Comparison of ENCODE assay signal across 8 mouse cellular contexts in the genomic region with DNA sequence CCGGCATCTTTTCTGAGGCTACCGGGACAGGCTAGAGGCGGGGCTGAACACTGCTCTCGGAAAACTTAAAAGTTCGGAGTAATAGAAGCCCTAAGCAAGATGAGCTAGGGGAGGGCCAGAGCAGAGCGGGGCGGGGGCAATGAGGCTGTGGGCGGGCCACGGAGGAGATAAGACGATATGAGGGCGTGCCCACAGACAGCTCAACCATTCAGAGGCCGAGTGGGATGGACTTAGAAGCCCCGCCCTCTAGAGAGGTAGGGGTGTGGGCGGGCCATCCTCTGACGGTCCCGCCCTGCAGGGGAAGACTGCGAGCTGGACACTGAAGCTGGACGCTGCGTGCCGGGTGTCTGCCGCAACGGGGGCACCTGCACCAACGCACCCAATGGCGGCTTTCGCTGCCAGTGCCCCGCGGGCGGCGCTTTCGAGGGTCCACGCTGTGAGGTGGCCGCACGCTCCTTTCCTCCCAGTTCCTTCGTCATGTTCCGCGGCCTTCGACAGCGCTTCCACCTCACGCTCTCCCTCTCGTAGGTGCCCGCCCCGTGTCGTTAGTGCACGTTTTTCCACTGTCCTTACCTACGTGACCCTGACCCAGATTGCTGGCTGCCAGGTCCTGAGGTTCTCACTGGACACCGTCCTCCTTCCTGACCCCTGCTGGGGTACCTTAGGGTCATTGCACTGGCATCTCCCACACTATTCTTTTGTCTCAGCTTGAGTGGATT. TPM values are rescaled to one million over a fixed set of nuclear protein-coding genes. Genes with fewer than 3 reads are reported as not detected.
A peak's percentile ranks its signal among the peaks of the same experiment; 100 is the strongest.
DNase-seq lines count a peak whose midpoint lies in the region; ATAC-seq and TF ChIP-seq lines count a peak whose summit lies in the region.

No protein-coding gene starts in this region.

- peak; percentile 97 for DNase-seq in Muller cell, postnatal 12 days (ENCODE audit: inconsistent ontology term)
- peak; percentile 85 for DNase-seq in cerebellum, adult 9-10 months
- peak; percentile 91 for DNase-seq in hindbrain, embryonic 10.5 days (ENCODE audit: low spot score)
- DNase-seq in layer of hippocampus, postnatal 10 days (ENCODE audit: low spot score in 2 of 2): peak; percentile 65 to 78
- peak; percentile 98 for DNase-seq in lung, postnatal 0 days (ENCODE audit: low spot score)
- DNase-seq in ovary, adult 18-20 months (ENCODE audit: low spot score): peak; percentile 93
- peak; percentile 62 for DNase-seq in thymus, adult 2 months

- 8% methylated on average over 46 of the region's 46 CpGs for WGBS in hindbrain, embryonic 10.5 days
- 4% methylated on average over 41 of the region's 46 CpGs for WGBS in lung, postnatal 0 days
- 3% methylated on average over 46 of the region's 46 CpGs for WGBS in thymus, adult 2 months

- peaks cover 26% of the 10 kb centered on the region for H3K4me1 ChIP-seq in hindbrain, embryonic 10.5 days (replicated peaks)
- peaks cover 6% of the 10 kb centered on the region; the same call in 1 of the 2 replicates for H3K4me1 ChIP-seq in lung, postnatal 0 days (ENCODE audit: insufficient read depth, low read depth, low read length)
- H3K4me1 ChIP-seq in thymus, adult 2 months (replicated peaks; ENCODE audit: control insufficient read depth, insufficient read depth, low read length): peaks cover 18% of the 10 kb centered on the region

- TF ChIP-seq EP300 in lung, postnatal 0 days (IDR thresholded peaks at IDR 0.05): no peak

- H3K27me3 ChIP-seq in hindbrain, embryonic 10.5 days (ENCODE audit: insufficient read depth, poor library complexity, severe bottlenecking): peaks cover 69% of the 10 kb centered on the region
- peaks cover 7% of the 10 kb centered on the region for H3K27me3 ChIP-seq in lung, postnatal 0 days (replicated peaks; ENCODE audit: insufficient read depth, low read length)
- peaks cover 12% of the 10 kb centered on the region; the same call in 1 of the 2 replicates for H3K27me3 ChIP-seq in thymus, adult 2 months (ENCODE audit: control insufficient read depth, insufficient read depth, low read length)

- H3K4me3 ChIP-seq in hindbrain, embryonic 10.5 days: peak overlapping the region; percentile 63
- H3K4me3 ChIP-seq in lung, postnatal 0 days (ENCODE audit: low read depth, low read length): peak overlapping the region; percentile 39
- H3K4me3 ChIP-seq in thymus, adult 2 months (ENCODE audit: control insufficient read depth, insufficient read depth, low read length): peak overlapping the region; percentile 26

- peaks cover 82% of the 10 kb centered on the region for H3K36me3 ChIP-seq in hindbrain, embryonic 10.5 days
- H3K36me3 ChIP-seq in lung, postnatal 0 days (ENCODE audit: insufficient read depth, low read length): no peaks in the 10 kb centered on the region
- no peaks in the 10 kb centered on the region for H3K36me3 ChIP-seq in thymus, adult 2 months (ENCODE audit: control insufficient read depth, insufficient read depth, low read length)

- H3K4me2 ChIP-seq in lung, postnatal 0 days (replicated peaks; ENCODE audit: low read depth, low read length): peak overlapping the region; percentile 75

- no peak for TF ChIP-seq POLR2A in thymus, adult 2 months (IDR thresholded peaks at IDR 0.05; ENCODE audit: control insufficient read depth, extremely low read depth, insufficient read depth, low read length, poor library complexity)

- TF ChIP-seq CTCF in lung, postnatal 0 days (IDR thresholded peaks at IDR 0.05): no peak
- no peak for TF ChIP-seq CTCF in thymus, adult 2 months (IDR thresholded peaks at IDR 0.05; ENCODE audit: borderline replicate concordance, control insufficient read depth, extremely low read depth, insufficient read depth, low read length, poor library complexity)

- peak; percentile 77 for ATAC-seq in frontal cortex, adult (ENCODE audit: low TSS enrichment)
- ATAC-seq in lung, postnatal 0 days: peak; percentile 99

- no peak overlapping the region for H3K9ac ChIP-seq in lung, postnatal 0 days (replicated peaks; ENCODE audit: low read depth)

- H3K9me3 ChIP-seq in hindbrain, embryonic 10.5 days: no peaks in the 10 kb centered on the region
- no peaks in the 10 kb centered on the region for H3K9me3 ChIP-seq in lung, postnatal 0 days (ENCODE audit: low read length)

- H3K27ac ChIP-seq in hindbrain, embryonic 10.5 days: no peak overlapping the region
- no peak overlapping the region for H3K27ac ChIP-seq in lung, postnatal 0 days (ENCODE audit: low read length)
- no peak overlapping the region for H3K27ac ChIP-seq in thymus, adult 2 months (ENCODE audit: control insufficient read depth, insufficient read depth, low read length)

RNA-seq across cellular contexts. Expression of a gene that starts 6.4 kb away (rescaled TPM):
- 4.5 and 7.2 TPM in 2 replicates for polyA plus RNA-seq in hindbrain, embryonic 10.5 days (2016; fragmentation: Nextera tagmentation; extraction: Ambion mirVana)
- 10 to 100 TPM; 64.6 to 78.9 TPM for total RNA-seq in layer of hippocampus, postnatal 10 days (2021)
- polyA plus RNA-seq in lung, postnatal 0 days (2015; fragmentation: Nextera tagmentation; extraction: Ambion mirVana): 0.08 and 0.17 TPM in 2 replicates
- polyA plus RNA-seq in thymus, adult 2 months (2012; rRNA removed): 0.09 and 0.26 TPM in 2 replicates

RNA-seq across cellular contexts. Expression of a gene that starts 20.5 kb away (rescaled TPM):
- polyA plus RNA-seq in hindbrain, embryonic 10.5 days (2016; fragmentation: Nextera tagmentation; extraction: Ambion mirVana): 11.2 and 12.6 TPM in 2 replicates
- total RNA-seq in layer of hippocampus, postnatal 10 days (2021): 10 to 100 TPM; 35.8 to 38.1 TPM
- 8.3 and 9.7 TPM in 2 replicates for polyA plus RNA-seq in lung, postnatal 0 days (2015; fragmentation: Nextera tagmentation; extraction: Ambion mirVana)
- polyA plus RNA-seq in thymus, adult 2 months (2012; rRNA removed): 29.4 and 38.2 TPM in 2 replicates

RNA-seq across cellular contexts. Expression of a gene that starts 24.4 kb away (rescaled TPM):
- polyA plus RNA-seq in hindbrain, embryonic 10.5 days (2016; fragmentation: Nextera tagmentation; extraction: Ambion mirVana): 14.9 and 16.2 TPM in 2 replicates
- 10 to 100 TPM; 40.7 to 43.4 TPM for total RNA-seq in layer of hippocampus, postnatal 10 days (2021)
- 10.9 and 14.2 TPM in 2 replicates for polyA plus RNA-seq in lung, postnatal 0 days (2015; fragmentation: Nextera tagmentation; extraction: Ambion mirVana)
- 24.4 and 30.0 TPM in 2 replicates for polyA plus RNA-seq in thymus, adult 2 months (2012; rRNA removed)

RNA-seq across cellular contexts. Expression of a gene that starts 49.0 kb away (rescaled TPM):
- 87.2 and 117 TPM in 2 replicates for polyA plus RNA-seq in hindbrain, embryonic 10.5 days (2016; fragmentation: Nextera tagmentation; extraction: Ambion mirVana)
- total RNA-seq in layer of hippocampus, postnatal 10 days (2021): 100 to 1,000 TPM; 180 to 190 TPM
- 40.4 and 48.1 TPM in 2 replicates for polyA plus RNA-seq in lung, postnatal 0 days (2015; fragmentation: Nextera tagmentation; extraction: Ambion mirVana)
- polyA plus RNA-seq in thymus, adult 2 months (2012; rRNA removed): 148 and 163 TPM in 2 replicates
